Mouse (Mus musculus) embryo, embryonic 11 days (tissue): ENCODE measurements around the gene Lhfp.

Experiments
- DNase-seq: peaks from one replicate; pipeline ENCODE4 v3.0.0-alpha.2; 2015

Gene Lhfp

GRCm38 (mm10) chr3:53041411-53042239, at the start of gene Lhfp:
Gene Lhfp (plus strand): TSS chr3:53041528.
- peak; percentile 88 for DNase-seq

- DNase-seq, result no peak
Measured at GRCm38 (mm10) chr3:52993296-52993695, 48.0 kb upstream of the Lhfp start.

- peak; percentile 26 for DNase-seq
Measured at GRCm38 (mm10) chr3:52994666-52995065, 46.7 kb upstream of the Lhfp start.

- no peak for DNase-seq
Measured at GRCm38 (mm10) chr3:52996635-52997034, 44.7 kb upstream of the Lhfp start.

- no peak for DNase-seq
Measured at GRCm38 (mm10) chr3:52997381-52997780, 43.9 kb upstream of the Lhfp start.

GRCm38 (mm10) chr3:52999016-52999744, 42.1 kb upstream of the Lhfp start:
- peak; percentile 14 for DNase-seq

- no peak for DNase-seq
Measured at GRCm38 (mm10) chr3:52999996-53000395, 41.3 kb upstream of the Lhfp start.

GRCm38 (mm10) chr3:53002076-53002475, 39.3 kb upstream of the Lhfp start:
- DNase-seq, result no peak

- peak; percentile 76 for DNase-seq
Measured at GRCm38 (mm10) chr3:53004406-53005114, 36.8 kb upstream of the Lhfp start.

GRCm38 (mm10) chr3:53007411-53007810, 33.9 kb upstream of the Lhfp start:
- no peak for DNase-seq

- peak; percentile 91 for DNase-seq
Measured at GRCm38 (mm10) chr3:53016436-53017340, 24.6 kb upstream of the Lhfp start, which contains the start of gene Cog6. Gene Cog6 (minus strand): TSS chr3:53017237.

GRCm38 (mm10) chr3:53027333-53027732, 14.0 kb upstream of the Lhfp start:
- DNase-seq, result no peak

- peak; percentile 78 for DNase-seq
Measured at GRCm38 (mm10) chr3:53029046-53029445, 12.3 kb upstream of the Lhfp start.

GRCm38 (mm10) chr3:53031586-53031985, 9.7 kb upstream of the Lhfp start:
- no peak for DNase-seq

- DNase-seq, result no peak
Measured at GRCm38 (mm10) chr3:53032432-53032831, 8.9 kb upstream of the Lhfp start.

GRCm38 (mm10) chr3:53033448-53033847, 7.9 kb upstream of the Lhfp start:
- peak; percentile 84 for DNase-seq

GRCm38 (mm10) chr3:53036076-53036475, 5.3 kb upstream of the Lhfp start:
- DNase-seq, result no peak

- no peak for DNase-seq
Measured at GRCm38 (mm10) chr3:53036941-53037340, 4.4 kb upstream of the Lhfp start.

GRCm38 (mm10) chr3:53038913-53039312, 2.4 kb upstream of the Lhfp start:
- DNase-seq, result no peak

- DNase-seq, result no peak
Measured at GRCm38 (mm10) chr3:53039746-53040145, 1.6 kb upstream of the Lhfp start.

- DNase-seq, result peak; percentile 39
Measured at GRCm38 (mm10) chr3:53040593-53041410, 526 bp upstream of the Lhfp start.

GRCm38 (mm10) chr3:53042240-53042567, 876 bp downstream of the Lhfp start:
- no peak for DNase-seq
